Mouse (Mus musculus) cerebellum, adult 2 months (tissue): ENCODE measurements around the gene Carhsp1. TPM values are rescaled to one million over a fixed set of nuclear protein-coding genes. Genes with fewer than 3 reads are reported as not detected.

Experiments used
- DNase-seq, 2 experiments: peaks; one replicate each; pipeline ENCODE4 v3.0.0; 2021
- H3K27ac ChIP-seq: fragments of 200-500 bp; 2 replicates; pipeline ENCODE4 v1.5.1; 2012; ENCODE audit warnings: low read length, control low read depth, inconsistent platforms; ENCODE audit not compliant: insufficient read depth
- H3K27me3 ChIP-seq: fragments of 200-500 bp; 2 replicates; pipeline ENCODE4 v1.6.1; 2012; ENCODE audit warnings: inconsistent platforms, mild to moderate bottlenecking, low read length, moderate library complexity; ENCODE audit not compliant: control insufficient read depth, insufficient read depth
- H3K4me1 ChIP-seq: fragments of 200-500 bp; 2 replicates; pipeline ENCODE4 v1.6.1; 2011; ENCODE audit warnings: low read length; ENCODE audit not compliant: control insufficient read depth, insufficient read depth
- H3K4me3 ChIP-seq: fragments of 200-500 bp; replicated peaks from 2 replicates; pipeline ENCODE3; 2011; ENCODE audit warnings: mild to moderate bottlenecking, low read depth, low read length, control low read depth; ENCODE audit not compliant: insufficient read depth
- CTCF ChIP-seq: fragments of 200-500 bp; IDR thresholded peaks from 2 replicates; pipeline ENCODE4 v1.5.1; 2011; ENCODE audit warnings: low read depth, mild to moderate bottlenecking, control low read depth, low read length, moderate library complexity, borderline replicate concordance; ENCODE audit not compliant: insufficient read depth
- POLR2A ChIP-seq: fragments of 200-500 bp; IDR thresholded peaks from 2 replicates; pipeline ENCODE4 v1.6.1; 2011; ENCODE audit warnings: low read length, control low read depth, borderline replicate concordance; ENCODE audit not compliant: insufficient read depth
- WGBS: fragments of 180-500 bp; shearing (Covaris S2); methylation state at CpG from one replicate; pipeline ENCODE4 v1.1.7; 2018; 5-methylcytosine and 5-hydroxymethylcytosine counted together
- polyA plus RNA-seq: library from polyadenylated mRNA; depleted of rRNA; stranded (reverse); fragments of >200 nt; gene quantifications from 2 replicates; pipeline ENCODE4 v1.2.3, GENCODE M21; 2012

Carhsp1 gene
- polyA plus RNA-seq, 1 experiment = 50.0 TPM

DNA sequence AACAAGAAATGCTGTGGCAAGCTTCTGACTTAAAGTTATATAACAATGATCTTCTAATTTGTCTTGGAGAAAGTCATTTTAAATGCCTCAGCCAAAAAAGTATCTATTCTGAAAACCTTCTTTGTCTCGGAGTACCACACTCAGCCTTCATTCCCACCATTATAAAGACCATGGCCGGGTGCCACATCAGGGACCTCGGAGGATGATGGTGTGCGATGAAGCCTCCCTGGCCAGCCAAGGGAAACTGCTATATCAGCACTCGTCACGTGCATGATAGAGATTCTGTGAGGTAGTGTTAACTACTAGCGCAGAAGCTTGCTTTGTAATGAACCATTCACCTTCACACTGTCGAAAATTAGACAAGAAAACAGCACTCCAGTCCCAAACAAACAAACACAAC is 27.6 kb upstream of the Carhsp1 start:
- Histone ChIP-seq H3K27me3 (no peaks in the 10 kb centered on the region), H3K4me3 (no peak overlapping the region), H3K4me1 (no peaks in the 10 kb centered on the region), H3K27ac (no peak overlapping the region)
- TF ChIP-seq POLR2A (no peak), CTCF (no peak)
- 70% methylated on average over 8 of the region's 8 CpGs for WGBS
- no peak for DNase-seq

DNA sequence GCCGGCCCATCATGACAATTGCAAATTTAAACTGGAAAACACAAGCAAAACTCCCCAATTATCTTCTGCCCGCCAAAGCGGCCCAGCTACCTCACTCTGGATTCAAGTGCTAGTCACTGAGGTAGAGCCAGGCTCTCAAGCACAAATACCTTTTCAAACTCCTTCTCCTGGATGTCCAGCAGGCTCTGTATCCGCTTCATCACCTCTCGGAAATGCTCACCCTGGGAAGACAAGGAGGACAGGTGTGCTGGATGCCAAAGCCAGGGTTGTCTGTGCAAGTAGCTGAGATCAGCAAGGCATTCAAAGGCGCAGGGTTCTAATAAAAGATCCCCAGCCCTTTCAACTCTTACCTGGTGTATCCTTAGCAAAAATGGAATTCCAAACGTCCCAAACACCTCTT is 19.3 kb upstream of the Carhsp1 start:
- H3K27me3 ChIP-seq = no peaks in the 10 kb centered on the region
- no peak overlapping the region for H3K4me3 ChIP-seq
- TF ChIP-seq POLR2A (no peak), CTCF (no peak)
- H3K4me1 ChIP-seq = peaks cover 41% of the 10 kb centered on the region
- no peak overlapping the region; the same call in 1 of the 2 replicates for H3K27ac ChIP-seq
- peak; percentile 55 to 78 for DNase-seq
- 35% methylated on average over 7 of the region's 7 CpGs for WGBS

DNA sequence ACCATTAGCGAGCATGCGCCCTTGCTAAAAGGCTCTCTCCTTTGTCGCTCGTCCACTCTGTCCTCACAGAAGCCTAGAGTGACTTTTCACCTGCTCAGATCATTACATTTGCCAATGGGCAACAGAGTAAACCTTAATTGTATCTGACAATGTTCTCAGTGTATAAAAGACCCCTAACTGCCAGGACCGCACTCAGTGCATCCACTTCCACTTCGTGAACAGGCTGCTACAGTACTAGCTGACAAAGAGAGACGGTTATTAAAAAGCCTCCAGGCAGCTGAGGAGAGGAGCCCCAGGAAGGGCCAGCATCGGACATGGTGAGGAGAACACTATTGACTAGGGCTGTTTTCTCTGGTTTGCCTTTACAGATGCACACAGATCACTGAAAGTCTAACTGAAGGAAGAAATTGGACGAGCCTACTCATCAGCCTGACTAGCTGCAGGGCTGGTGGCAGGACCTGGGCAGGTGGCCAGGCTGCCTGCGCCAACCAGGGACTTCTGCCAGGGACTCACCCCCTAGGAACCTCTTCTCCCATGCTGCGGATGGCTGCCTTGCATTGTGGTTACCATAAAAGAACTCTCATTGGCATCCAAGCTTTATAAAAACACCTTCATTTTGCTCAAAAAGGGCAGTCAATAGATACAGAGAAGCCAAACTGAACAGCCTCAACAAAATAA is 18.2 kb upstream of the Carhsp1 start:
- peak; percentile 93 to 94 for DNase-seq
- no peak overlapping the region for H3K27ac ChIP-seq
- 47% methylated on average over 11 of the region's 11 CpGs for WGBS

DNA sequence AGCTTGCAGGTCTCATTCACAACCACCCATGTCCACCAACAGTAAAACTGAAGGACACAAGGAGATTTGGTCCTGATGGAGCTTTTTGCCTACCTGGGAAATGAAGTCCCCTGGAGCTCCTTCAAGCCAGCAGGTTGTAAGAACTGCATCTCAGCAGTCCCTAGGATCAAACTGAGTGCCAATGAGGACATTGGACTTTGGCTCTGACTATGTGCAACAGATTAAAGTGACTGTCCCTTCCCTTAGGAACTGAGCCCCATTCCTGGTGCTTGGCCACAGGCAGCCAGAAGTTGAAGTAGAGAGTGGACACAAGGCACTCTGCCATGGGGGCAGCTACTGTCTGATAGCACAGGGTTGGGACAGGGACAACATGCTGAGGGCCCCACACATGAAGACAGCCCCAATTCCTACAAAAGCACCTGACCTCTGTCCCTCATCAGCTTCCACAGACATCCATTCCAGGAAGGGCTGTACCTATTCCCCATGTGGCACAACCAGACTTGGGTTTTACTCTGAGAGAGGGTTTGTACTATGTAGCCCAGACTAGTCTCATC is 15.7 kb upstream of the Carhsp1 start:
- H3K27me3 ChIP-seq = no peaks in the 10 kb centered on the region

More for the DNA sequence above, 18.2 kb upstream of the Carhsp1 start:
- TF ChIP-seq POLR2A (no peak), CTCF (no peak)
- H3K4me1 ChIP-seq = peaks cover 41% of the 10 kb centered on the region
- H3K4me3 ChIP-seq = no peak overlapping the region
- no peaks in the 10 kb centered on the region for H3K27me3 ChIP-seq

DNA sequence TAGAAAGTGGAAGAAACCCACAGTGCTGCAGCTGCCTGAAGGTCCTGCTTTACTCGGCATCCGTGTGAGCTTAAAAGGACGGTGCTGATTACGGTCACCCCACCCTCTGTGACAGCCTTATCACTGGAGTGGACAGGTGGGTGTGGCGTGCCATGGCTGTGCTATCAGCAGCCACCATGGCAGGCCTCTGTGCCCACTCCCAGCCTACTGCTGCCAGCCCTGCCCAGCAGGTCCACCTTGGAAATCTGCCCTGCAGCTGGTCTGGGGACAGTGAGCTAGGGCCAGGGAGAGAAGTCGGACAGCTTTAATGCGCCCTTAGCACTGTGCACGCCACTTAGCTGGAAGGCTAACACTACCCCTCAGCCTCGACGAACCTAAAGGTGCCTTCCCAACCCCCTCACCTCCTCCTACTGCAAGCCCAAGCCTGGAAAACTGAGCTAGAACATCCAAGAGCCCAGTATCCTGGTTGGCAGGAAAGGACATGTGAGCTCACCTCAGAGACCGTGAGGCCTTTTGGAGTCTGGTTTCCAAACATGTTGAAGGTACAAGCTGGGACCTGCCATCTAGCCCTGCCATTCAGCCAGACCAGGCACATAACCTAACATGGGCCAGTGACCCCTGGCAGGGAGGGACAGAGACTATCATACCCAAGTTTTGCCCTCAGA is 15.0 kb upstream of the Carhsp1 start:
- peaks cover 53% of the 10 kb centered on the region for H3K4me1 ChIP-seq
- no peak for TF ChIP-seq POLR2A
- no peak for TF ChIP-seq CTCF
- WGBS = 46% methylated on average over 11 of the region's 11 CpGs
- no peaks in the 10 kb centered on the region for H3K27me3 ChIP-seq
- no peak overlapping the region for H3K27ac ChIP-seq
- no peak overlapping the region for H3K4me3 ChIP-seq
- peak in 1 of 2 experiments; percentile 29 for DNase-seq

More for the DNA sequence above, 15.7 kb upstream of the Carhsp1 start:
- peaks cover 58% of the 10 kb centered on the region for H3K4me1 ChIP-seq
- no peak overlapping the region for H3K4me3 ChIP-seq
- no peak overlapping the region for H3K27ac ChIP-seq
- no peak for DNase-seq
- TF ChIP-seq POLR2A = no peak
- no peak for TF ChIP-seq CTCF

DNA sequence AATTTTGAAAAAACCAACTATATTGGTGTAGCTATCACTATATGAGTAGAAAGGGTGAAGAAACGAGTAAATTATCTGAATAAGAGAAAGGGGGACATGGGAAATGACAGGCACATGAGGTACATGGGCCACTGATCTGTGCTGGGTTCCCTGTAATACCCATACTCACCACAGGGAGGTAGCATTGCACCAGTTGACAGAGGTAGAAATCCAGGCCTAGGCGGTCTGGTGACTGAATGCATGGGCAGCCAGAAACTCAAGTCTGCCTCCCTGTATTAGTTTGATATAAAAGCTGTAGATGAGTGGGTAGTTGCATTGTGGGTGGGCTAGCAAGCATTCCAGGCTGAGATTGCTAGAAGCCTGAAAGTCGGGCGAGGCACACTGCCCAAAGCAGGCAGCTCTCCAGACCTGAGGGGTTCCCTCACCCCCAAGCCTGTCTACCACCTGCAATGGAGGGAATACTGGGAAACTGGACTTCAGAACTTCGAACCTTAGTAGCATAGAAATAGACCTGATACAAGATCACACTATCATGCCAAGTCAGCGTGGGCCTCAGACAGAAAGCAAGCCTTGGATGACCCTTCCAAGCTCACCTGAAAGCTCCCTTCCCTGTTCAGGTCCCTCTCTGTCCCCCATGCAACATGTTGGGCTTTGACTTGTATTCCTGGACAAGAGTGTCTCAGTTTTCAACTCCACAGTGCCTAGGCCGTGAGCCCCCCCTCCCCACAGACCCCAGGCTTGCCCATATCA is 14.3 kb upstream of the Carhsp1 start:
- no peak for TF ChIP-seq POLR2A
- peak; percentile 91 for TF ChIP-seq CTCF
- H3K27me3 ChIP-seq = no peaks in the 10 kb centered on the region
- H3K4me1 ChIP-seq = peaks cover 46% of the 10 kb centered on the region
- DNase-seq = peak; percentile 74 to 76
- no peak overlapping the region for H3K4me3 ChIP-seq
- H3K27ac ChIP-seq = no peak overlapping the region
- 48% methylated on average over 7 of the region's 7 CpGs for WGBS

DNA sequence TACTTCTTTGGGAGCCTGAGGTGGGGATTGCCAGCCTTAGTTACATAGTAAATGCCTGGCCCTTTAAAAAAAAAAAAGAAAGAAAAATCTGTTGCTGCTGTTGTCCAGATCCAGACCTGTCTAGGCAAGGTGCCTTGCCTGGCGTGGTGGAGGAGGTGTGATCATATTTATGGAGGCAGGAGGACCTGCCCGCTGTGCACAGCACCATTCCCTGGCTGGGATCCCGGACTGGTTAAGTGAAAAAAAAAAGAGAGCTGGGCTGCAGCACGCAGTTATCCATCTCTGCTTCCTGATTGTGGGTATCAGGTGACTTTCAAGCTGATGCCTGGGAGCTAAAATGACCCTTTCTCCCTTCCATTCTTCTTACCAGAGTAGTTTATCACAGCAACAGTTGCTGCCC is 13.1 kb upstream of the Carhsp1 start:
- Histone ChIP-seq H3K4me3 (no peak overlapping the region), H3K27ac (no peak overlapping the region), H3K4me1 (peaks cover 37% of the 10 kb centered on the region), H3K27me3 (no peaks in the 10 kb centered on the region)
- WGBS = 7% methylated on average over 4 of the region's 4 CpGs
- DNase-seq = peak; percentile 75 to 88
- TF ChIP-seq POLR2A (no peak), CTCF (no peak)

DNA sequence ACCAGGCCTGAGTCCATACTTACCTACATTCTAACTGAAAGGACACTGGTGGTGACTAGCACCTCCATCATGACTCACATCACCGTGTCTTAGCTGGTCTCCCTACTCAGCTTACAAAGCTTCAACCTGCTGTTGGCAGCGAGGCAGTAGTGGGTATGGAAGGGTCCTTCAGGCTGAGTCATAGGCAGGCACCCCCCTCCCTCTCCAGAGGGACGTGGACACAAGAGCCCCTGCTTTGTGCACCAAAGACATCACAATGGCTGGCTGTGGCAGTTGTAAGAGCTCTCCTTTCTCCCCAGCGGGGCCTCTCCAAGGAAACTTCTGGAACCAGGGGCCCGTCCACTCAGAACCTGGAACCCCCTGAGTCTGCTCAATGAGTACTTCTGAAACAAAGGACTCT is 8.5 kb upstream of the Carhsp1 start, which contains the start of gene Gm5767:
TSS of gene Gm5767 (plus strand) at position 301 of the 400 bp plus-strand sequence.
- Histone ChIP-seq H3K27ac (no peak within 1 kb of the TSS), H3K4me1 (peaks cover 17% of the 10 kb centered on the region), H3K27me3 (no peaks in the 10 kb centered on the region), H3K4me3 (no peak within 1 kb of the TSS)
- DNase-seq = no peak
- TF ChIP-seq CTCF (no peak), POLR2A (no peak)
- 86% methylated on average over 5 of the region's 5 CpGs for WGBS
